Mouse (Mus musculus) cerebellum, adult 9-10 months (tissue): ENCODE measurements around the gene Il2rg.

Experiments used
- DNase-seq: peaks from one replicate; pipeline ENCODE4 v3.0.0; 2022

Gene Il2rg

DNA sequence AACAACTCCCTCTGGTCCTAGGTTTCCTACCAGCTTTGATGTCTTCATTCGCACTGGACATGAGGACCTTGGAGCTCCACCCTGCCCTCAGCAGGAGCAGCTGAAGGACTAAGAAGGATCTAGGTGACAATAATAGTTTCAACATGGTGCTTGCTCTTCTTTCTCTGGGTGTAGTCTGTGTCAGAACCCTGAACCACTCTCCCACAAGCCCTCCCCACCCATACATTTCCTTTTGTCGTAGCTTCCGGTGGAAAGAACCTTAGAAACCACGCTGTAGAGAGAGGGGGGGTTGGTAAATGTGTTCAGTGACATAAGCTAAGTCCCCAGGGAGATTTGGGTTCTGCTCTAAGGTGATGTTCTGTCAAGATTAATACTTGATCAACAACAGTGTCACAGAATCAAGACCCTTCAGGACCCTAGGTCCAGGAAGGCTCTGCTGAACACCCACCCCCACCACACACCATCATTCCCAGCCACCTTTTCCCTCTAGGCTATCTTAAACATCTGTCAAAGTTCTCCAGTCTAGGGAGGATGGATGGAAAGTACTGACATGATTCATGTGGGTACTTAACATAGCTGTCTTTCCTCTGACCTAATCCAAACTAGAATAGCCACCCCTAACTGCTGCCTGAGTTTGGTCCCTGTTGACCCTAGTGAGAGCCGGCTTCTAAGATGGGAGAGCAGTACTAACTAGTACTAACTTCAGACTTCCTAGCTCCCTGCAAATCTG is at the start of gene Il2rg:
Il2rg (minus strand) TSS at position 231 of the 730 bp plus-strand sequence.
- DNase-seq = no peak

DNA sequence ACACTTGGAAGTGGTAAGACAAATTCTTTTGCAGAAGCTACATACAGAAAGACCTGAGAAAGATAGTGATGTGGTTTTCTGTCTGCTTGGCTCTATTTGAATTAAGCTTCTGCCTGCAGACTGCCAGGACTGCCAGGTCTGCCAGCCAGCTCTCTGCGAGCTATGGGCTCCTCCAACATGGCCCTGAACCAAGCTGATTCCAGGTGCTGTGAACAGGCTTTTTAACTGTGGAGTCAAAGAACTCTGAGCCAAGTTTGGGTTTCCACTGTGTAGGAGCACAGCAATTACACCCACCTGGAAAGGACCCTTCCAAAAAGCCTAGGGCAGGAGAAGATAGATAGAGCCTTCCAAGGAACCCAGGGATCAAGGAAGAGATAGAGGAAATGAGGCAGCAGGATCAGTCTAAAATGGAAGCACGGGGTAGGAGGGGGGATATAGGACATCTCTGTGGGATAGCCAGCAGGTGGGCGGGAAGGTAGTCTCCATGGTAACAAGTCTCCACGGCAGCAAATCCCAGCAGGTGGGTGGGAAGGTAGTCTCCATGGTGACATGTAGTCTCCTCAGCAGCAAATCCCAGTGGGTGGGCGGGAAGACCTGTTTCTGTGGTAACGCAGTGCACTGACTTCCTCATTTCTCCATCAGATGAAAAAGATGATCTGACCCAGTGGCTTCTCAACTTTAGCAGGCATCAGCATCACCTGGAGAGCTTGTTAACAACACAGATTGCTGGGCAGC is 45.7 kb upstream of the Il2rg start:
- DNase-seq = no peak

DNA sequence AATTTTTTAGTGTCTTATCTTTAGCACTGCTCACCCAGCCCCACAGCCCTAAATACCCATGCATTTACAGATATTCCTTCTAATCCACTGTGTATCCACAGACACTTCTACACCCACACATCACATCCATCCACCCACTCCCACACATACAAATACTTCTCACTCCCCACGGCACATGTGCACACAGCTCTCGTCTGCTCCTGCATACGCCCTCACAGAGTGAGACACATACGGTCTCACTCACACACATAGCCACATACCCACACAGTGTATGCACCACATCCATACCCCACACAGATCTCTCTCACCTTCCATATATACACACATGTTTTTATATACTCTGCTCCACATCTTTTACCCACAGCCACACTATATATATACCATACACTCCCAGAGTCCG is 41.2 kb upstream of the Il2rg start:
- DNase-seq = no peak

DNA sequence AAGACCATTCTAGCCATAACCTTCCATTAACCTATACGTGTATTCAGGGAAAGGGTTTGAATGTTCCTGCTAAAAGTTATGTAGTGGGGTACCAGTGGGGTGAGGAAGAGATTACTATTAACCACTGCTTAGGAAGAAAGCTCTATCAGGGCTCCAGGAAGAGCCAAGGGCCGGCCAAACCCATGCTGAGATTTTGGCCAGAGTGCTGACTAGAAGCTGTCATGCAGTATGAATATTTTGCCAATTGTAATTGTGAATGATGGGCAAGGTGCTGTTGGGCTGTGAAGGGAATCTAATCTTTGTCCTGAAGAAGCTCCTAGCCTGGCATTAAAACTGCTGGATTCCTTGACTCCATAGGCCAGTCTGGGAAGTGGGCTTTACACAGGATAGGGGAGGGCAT is 36.6 kb upstream of the Il2rg start:
- DNase-seq = peak; percentile 49

DNA sequence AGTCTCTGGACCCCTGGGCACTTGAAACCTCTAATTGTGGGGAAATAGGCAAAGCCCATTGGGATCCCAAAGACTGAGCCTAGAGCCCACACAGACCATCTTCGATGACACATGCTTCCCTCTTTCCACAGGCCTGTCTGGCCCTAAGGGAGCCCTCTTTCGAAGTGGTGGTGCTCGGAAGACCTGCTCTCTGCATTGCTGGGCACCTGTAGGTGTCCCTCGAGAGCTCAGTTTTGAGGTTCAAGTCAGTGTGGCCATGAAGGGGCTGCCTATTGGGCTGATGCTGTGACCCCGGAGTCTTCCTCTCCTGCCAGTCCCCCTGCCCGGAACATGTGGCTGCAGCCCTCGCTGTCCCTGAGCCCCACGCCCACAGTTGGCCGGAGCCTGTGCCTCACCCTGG is 33.6 kb upstream of the Il2rg start:
- DNase-seq = peak; percentile 40

DNA sequence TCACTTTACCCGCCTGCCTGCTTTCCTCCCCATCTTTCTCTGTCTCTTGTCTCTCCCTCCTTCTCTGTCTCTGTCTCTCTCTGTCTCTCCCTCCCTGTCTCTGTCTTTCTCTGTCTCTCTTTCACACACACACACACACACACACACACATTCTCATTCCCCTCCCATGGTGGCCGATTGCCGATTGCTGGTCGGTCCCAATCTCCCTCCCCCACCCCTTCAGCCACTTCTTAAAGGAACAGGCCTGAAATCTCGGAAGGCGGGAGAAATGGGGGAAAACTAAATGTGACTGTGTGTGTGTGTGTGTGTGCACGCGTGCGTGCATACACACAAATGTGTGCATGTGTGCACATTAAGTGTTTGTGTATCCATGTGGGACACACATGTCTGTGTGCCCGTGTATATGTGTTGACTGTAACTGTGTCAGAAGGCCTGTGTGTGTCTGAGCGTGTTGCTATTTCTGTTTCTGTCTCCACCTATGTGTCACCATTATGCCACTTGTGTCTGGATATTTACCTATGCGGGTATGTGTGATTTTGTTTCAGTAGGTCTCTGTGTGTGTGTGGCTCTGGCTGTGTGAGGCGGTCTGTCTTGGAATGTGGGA is 32.5 kb upstream of the Il2rg start:
- DNase-seq = peak; percentile 41

DNA sequence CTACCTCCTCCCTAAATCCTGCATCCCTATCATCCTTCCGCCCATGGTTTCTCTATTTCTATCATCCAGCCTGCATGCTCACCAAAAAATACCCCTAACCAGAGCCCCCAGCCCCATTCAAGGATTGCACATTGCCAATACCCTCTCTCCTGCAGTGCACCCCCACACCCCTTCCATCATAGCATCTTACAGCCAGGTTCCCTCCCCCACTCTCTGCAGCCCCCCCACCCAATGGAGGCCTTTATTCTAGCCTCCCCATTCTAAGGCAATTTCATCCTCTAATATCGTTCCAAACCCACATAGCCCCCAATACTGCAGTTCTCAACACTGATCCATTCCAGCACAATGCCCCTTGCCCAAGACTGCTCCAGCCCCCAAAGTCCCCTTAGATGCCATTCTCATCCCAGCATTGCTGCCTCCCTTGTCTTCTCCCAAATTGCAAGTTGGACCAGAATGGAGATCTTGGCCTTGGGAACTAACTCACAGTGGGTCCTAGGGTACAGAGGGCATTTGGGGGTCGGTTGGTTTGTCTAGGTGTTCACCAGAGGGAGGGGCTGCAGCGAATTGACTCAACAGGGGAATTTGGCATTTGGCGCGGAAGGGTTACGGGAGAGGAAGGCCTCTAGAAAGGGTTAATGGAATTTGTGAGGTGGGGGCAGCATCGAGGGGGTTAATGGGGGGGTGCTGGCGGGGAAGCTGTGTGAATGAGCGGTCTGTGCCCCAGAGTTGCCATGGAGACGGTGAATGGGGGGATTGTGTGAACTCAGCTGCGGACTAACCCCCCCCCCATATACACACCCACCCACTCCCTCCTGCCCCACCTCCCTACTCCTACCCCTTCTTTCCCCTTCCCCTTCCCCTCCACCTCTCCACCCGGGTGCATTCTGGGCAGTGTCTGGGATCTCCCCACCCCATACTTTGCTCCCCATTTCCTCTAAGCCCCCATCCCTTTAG is 31.7 kb upstream of the Il2rg start:
- no peak for DNase-seq

DNA sequence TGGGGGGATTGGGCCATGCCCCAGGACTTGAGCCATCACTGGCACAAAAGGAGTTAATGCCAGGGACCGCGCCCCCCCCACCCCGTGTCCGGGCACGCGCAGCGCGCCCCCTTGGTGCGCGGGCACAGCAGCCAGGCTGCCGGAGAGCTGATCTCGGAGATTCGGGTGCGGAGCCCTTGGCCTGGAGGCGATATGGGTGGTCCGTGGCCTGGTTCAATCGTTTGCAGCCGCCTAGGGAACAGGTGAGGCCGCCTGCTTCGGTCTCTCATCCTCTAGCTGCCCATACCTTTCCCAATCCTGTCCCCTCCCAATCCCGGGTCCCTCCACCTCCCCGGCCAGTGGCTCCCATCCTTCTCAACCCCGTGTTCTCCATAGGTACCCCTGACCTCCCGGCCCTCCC is 31.0 kb upstream of the Il2rg start, which contains the start of gene Nlgn3:
Nlgn3 (plus strand) TSS at position 114 of the 400 bp plus-strand sequence.
- peak; percentile 48 for DNase-seq

DNA sequence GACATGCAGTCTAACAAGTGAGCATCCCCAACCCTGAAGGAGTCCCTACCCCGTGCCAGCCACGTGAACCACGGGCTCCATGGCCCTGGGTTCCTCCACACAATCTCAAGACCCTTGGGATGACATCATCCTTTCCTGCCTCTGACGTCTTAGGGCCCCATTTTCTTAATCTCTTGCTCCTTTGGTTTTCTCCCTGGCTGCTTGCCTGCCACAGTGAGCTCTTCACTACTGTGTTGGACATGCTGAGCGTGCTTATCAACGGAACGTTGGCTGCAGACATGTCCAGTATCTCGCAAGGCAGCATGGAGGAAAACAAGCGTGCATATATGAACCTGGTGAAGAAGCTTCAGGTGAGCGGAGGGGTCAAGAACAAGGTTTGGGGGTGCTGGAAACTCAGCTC is 22.1 kb upstream of the Il2rg start:
- no peak for DNase-seq

DNA sequence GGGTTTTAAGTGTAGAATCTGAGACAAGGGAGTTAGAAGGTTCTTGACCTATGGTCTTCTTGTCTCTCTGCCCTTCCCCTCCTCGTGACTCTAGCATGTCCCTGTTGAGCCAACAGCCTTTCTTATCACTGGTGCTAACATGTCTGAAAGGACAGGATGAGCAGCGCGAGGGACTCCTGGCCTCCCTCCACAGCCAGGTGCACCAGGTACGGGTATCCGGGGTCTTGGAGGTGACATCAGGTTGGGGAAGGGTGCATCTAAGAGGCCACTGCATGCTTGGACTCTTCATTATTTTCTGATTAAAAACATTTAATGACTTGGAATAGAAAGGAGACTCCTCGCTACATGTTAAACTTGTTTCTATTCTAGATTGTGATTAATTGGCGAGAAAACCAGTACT is 21.0 kb upstream of the Il2rg start:
- DNase-seq = no peak

DNA sequence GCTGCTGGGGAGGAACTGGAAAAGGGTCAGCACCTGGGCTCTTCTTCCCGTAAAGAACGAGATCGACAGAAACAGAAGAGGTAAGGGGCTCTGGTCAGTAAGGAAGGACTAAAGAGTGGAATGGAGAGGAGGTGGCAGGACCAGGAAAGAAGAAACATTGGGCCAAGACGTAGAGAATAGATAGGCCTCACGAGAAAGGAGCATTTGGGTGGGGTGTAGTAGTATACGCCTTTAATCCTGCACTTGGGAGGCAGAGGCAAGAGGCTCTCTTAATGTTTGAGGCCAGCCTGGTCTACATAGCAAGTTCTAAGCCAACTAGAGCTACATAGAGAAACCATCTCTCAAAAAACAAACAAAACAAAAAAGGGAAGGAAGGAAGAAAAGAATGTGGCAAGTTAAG is 20.4 kb upstream of the Il2rg start:
- DNase-seq = no peak

DNA sequence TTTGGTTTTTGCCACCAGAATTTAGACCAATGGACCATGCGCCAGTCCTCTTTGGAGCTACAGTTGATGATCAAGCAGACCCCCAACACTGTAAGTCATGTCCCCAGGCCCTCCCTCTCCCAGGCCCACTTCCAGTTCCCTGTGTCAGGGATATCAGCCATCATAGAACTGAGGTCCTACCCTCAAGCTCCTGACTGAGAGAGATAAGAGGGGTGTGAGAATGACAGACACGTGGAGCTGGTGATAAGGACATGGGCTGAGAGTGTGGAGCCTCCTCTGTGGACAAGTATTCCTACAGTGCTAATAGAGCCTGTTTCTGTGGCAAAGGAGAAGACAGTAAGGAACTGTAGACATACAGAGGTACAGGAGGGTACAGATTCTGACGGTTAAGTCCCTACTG is 19.5 kb upstream of the Il2rg start:
- DNase-seq = no peak

DNA sequence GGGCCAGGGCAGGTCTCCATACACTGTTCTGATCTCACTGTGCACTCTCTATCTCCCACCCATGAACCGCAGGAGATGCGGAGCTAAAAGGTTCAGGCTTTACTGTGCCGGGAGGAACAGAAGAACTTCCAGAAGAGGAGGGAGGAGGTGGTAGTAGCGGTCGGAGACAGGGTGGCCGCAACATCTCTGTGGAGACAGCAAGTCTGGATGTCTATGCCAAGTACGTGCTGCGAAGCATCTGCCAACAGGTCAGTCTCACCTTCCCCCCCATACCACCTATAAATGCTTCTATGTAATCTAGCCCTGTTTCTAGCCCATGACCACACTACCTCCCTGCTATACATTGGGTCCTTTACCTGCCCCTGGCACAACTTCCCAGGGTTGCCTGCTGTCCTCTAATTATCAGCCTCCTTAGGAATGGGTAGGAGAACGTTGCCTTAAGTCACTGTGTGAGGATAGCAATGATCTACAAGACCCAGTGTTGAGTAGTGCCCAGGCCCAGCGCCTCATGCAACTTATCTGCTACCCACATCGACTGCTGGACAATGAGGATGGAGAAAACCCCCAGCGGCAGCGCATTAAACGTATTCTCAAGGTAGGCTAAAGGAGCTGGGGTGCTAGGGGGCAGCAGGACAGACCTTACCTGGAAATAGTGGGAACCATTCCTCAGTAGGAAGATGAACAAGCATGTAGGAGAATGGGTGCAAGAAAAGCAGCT is 18.1 kb upstream of the Il2rg start:
- no peak for DNase-seq

DNA sequence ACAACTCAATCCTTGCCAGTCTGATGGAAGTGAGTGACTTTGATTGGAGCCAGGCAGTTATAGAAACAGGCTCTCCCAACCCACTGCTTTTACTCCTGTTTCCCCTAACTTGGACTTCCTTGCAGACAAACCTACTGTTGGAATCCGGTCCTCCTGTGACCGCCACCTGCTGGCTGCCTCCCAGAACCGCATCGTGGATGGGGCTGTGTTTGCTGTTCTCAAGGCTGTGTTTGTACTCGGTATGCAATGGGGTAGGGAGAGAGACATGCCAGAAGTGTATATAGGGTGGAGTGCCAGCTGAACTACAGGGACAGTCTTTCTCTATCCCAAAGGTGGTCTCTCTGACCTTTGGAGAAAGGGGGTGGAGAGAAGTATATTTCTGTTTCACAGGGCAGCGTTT is 17.5 kb upstream of the Il2rg start:
- DNase-seq = peak; percentile 70

DNA sequence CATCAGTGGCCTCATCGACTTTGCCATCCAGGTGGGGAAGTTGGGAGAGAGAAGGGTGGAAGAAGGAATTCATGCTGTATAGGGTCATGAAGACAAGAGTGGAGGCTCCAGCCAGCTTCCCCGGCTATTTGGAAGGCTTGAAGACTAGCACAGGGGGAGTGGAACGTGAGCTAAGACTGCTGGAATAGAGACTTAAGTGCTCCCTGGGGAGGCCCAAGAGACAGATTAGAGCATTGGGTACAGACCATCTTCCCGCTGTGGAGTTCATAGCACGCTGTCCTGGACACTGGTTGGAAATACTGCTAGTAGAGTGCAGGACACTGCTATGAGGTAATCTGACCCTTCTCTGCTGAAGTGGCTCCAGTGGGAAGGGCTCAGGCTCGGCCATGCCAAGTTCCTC is 14.8 kb upstream of the Il2rg start:
- DNase-seq = no peak

DNA sequence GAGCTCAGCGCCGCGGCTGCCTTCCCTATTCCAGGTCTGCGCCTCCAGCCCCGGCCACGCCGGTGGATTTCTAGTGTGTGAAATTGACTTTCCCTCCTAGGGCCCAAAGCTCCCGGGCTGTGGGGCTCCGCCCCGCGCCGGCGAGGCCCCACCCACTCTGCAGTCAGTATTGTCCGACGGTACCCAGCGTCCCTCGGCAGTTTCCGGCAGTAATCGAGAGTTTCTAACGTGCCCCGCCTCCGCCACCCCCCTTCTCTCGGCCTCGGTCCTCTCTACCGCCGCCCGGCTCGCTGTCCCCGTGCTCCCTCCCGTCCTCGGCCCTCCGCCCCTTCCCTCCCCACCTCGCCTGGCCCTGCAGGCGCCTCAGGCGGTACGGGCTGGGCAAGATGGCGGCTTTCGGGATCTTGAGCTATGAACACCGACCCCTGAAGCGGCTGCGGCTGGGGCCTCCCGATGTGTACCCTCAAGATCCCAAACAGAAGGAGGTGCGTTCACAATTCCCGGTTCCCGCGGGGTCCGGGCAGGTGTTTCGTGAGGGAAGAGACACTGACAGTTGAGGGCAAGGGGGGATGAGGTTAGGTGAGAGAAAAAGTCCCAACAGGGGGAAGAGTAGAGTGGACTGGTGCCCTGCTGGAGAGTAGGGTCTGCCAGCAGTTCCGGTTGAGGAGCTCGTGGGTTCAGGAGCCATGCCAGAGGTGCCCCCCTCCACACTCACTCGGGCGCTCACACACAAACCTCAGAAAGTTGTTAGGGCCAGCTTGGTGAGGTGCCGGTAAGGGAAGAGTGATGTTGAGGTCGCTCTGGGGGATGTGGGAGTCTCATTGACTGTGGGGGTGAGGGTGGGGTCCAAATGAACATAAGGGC is 6.1 kb upstream of the Il2rg start, which contains the start of gene Med12:
Med12 (plus strand) TSS at position 156 of the 864 bp plus-strand sequence.
- peak; percentile 89 for DNase-seq

DNA sequence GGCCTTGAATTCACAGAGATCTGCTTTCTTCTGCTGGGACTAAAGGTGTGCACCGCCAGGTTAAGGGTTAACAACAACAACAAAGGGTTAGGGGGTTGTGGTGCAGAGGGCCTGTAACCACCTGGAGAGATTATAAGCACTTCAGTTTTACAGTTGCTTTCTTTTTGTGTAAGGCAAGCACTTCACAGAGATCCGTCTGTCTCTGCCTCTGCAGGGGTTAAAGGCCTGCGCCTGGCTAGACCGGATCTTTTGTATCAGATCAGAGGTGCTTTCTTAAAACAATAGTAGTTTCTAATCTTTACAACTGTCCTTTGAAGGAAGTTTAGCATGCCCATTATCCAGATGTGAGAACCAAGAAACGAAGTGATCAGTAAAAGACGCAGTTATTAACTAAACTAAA is 5.4 kb upstream of the Il2rg start:
- DNase-seq = peak; percentile 27

DNA sequence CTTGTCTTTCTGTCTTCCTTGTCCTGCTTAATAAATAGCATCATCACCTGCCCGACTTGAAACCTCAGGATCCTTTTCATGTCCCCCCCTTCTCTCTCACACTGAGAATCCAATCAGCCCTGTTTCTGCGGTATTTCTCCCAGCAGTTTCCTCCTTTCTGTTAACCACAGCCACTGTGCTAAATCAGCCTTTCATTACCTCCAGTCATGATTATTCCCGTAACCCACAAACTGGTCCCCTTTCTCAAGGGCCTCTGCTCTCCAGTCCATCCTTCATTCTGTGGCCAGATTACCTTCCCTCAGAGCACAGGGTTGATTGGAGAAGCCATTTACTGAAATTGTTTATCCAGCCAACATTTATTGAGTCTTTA is 685 bp upstream of the Il2rg start, which contains the start of gene Gm20489:
Gm20489 (minus strand) TSS at position 269 of the 370 bp plus-strand sequence.
- DNase-seq = no peak

DNA sequence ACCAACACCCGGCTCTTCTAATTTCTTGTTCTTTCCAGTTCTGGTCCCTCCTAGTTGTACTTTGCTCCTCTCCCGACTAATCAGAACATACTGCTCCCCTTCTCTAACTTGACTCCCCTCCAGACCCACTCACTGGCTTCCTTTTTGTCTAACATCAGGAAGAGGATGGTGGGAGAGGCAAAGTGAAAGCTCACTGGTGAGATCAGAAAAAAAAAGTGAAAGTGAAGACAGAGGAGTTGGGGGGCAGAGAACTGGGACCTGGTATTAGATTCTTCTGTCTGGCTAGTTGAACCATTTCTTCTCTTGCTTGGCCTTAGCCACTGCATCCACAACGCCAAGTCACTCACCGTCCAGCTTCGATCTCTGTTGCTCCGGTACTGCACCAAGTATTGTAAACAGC is 1.4 kb downstream of the Il2rg start:
- DNase-seq = no peak

DNA sequence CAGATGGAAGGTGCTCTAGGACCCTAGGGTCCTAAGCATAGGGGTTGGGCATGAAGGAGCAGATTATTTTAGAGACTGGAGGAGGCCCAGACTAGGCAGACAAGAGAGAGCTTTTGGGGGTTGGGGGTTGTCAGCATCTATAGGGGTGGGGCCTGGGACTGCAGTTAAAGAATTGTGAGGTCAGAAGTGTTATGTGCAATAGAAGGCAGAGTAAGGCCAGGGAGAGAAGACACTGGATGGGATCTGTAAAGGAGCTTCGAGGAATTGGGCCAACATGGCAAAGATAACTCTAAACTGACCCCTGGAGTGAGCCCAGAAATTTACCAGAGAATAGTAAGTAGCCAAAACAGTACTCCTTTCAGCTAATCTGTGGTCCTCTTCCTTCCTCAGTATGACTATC is 4.2 kb downstream of the Il2rg start, which contains the start of gene Gm614:
Gm614 (minus strand) TSS at position 101 of the 400 bp plus-strand sequence.
- no peak for DNase-seq
